Mouse (Mus musculus): ENCODE data around the gene Gm21969. TPM values are rescaled to one million over a fixed set of nuclear protein-coding genes. Genes with fewer than 3 reads are reported as not detected.
A peak's percentile ranks its signal among the peaks of the same experiment; 100 is the strongest.

The Gm21969 gene
- total RNA-seq, 2 experiments from 2014 or later, result not detected

- no peak for DNase-seq (ENCODE audit: extremely low spot score in 1 of 2, low spot score in 1 of 2)
Observed at GRCm38 (mm10) chr4:139641829-139642425, 38.9 kb downstream of the Gm21969 start.

DNA sequence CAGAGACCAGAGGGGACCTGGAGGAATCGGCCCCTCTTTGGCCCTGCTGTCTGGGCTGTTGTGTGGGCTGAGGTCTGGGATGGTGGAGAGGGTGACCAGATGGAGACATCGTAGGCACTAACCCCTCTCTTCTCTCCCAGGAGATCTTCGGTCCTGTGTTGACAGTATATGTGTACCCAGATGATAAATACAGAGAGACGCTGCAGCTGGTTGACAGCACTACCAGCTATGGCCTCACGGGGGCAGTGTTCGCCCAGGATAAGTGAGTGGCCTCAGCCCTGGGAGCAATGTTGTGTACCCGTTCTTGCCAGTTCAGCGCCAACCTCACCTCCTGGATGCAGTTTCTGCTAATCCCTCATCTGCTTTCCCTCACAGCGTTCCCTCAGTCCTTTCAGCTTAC lies 41.0 kb downstream of the Gm21969 start:
- DNase-seq (ENCODE audit: extremely low spot score in 1 of 2, low spot score in 1 of 2), result peak; percentile 82 to 93

DNA sequence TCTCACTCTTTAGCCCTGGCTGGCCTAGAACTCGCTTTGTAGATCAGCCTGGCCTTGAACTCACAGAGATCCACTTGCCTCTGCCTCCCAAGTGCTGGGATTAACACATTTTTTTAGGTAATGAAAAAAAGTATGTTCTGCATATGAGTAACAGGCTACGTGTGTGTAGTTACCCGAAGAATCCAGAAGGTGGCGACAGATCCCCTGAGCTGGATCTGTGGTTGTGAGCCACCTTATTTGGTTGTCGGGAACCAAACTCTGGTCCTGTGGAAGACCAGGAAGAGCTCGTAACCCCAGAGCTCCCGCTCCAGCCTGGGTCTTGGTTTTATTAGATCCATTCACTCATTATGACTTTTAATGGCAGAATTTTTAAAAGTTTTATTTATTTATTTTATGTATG lies 43.9 kb downstream of the Gm21969 start:
- no peak for DNase-seq (ENCODE audit: extremely low spot score in 1 of 2, low spot score in 1 of 2)

GRCm38 (mm10) chr4:139650086-139650743 lies 47.2 kb downstream of the Gm21969 start:
- DNase-seq (ENCODE audit: extremely low spot score in 1 of 2, low spot score in 1 of 2), result no peak

- no peak for DNase-seq (ENCODE audit: extremely low spot score in 1 of 2, low spot score in 1 of 2)
Observed at GRCm38 (mm10) chr4:139650907-139651306, 47.9 kb downstream of the Gm21969 start.

DNA sequence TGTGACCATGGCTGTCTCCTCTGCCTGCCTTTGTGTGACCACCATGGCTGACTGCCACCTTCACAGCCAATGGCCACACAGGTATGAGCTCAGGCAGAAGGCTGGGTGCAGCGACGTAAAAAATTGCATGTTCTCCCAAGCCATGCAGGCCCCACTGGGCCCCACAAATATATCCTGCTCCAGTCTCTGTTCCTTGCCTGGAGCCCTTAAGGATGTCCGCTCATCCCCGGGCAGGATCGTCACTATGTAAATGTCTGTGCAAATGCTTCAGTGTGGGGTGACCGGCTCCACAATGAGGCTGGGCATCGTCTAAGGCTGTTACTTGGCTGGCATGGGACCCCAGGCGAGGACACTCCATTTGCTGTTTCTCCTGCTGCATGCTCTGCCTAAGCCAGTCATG lies 50.3 kb downstream of the Gm21969 start, which contains the start of gene Tas1r2:
TSS of gene Tas1r2 (plus strand) at position 301 of the 400 bp plus-strand sequence.
- DNase-seq (ENCODE audit: extremely low spot score in 1 of 2, low spot score in 1 of 2), result no peak

GRCm38 (mm10) chr4:139661897-139662296 lies 58.9 kb downstream of the Gm21969 start:
- DNase-seq (ENCODE audit: extremely low spot score in 1 of 2, low spot score in 1 of 2), result no peak

DNA sequence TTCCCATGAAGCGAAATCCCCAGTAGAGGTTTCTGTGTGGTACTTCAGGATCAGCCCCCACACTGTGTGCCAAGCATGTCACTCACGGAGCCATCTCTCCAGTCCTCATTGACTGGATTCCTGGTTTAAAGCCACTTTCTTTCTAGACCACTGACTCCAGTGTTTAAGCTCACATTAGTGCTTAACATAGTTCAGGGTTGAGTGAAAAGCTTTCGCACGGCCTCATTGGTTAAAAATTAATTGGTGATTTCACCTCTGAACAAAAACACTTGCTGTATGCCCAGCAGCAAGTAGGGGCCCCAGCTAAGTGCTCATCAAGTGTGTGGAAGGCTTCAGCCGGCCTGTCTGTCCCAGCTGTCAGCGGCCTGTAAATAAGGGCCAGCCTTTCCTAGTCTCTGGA lies 64.6 kb downstream of the Gm21969 start:
- DNase-seq (ENCODE audit: extremely low spot score in 1 of 2, low spot score in 1 of 2), result no peak

- peak; percentile 52 to 66 for DNase-seq (ENCODE audit: extremely low spot score in 1 of 2, low spot score in 1 of 2)
Observed at GRCm38 (mm10) chr4:139669847-139670246, 66.9 kb downstream of the Gm21969 start.

GRCm38 (mm10) chr4:139675696-139676095 lies 72.7 kb downstream of the Gm21969 start:
- DNase-seq (ENCODE audit: extremely low spot score in 1 of 2, low spot score in 1 of 2), result no peak

DNA sequence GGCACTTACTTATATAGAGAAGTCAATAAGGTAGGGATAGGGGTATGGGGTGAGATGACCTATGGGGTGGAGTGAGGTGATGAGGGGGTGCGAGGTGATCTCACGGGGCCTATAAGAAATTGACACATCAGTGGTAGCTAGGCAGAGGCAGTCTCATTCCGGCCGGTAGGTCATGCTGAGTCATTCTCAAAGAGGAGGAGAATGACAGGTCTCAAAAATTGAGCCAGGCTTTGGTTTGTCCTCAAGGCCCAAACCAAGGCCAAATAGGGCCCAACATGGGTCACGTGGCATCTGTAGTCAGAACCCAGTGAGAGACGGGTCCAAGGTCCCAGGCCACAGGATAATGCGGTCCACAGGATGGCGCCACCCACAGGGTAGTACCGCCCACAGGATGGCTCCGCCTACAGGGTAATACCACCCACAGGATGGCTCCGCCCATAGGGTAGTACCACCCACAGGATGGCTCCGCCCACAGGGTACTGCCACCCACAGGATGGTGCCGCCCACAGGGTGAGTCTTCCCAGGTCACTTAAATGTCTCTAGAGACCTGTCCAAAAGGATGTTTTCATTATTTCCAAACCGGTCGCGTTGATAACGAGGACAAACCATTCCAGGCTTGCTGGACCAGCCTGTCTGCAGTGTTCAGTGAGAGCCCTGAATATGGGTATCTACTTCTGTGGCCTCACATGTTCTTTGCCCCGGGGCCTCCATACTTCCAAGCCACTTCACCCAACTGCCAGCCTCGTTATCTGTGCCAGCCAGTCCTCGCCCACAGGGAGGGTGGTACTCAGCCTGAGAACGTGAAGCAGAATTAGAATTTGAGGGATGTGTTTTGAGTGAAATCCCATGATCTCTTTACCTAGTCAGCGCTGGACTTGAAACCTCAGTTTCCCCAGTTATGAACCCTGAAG lies 81.0 kb downstream of the Gm21969 start:
- DNase-seq (ENCODE audit: extremely low spot score in 1 of 2, low spot score in 1 of 2), result no peak

DNA sequence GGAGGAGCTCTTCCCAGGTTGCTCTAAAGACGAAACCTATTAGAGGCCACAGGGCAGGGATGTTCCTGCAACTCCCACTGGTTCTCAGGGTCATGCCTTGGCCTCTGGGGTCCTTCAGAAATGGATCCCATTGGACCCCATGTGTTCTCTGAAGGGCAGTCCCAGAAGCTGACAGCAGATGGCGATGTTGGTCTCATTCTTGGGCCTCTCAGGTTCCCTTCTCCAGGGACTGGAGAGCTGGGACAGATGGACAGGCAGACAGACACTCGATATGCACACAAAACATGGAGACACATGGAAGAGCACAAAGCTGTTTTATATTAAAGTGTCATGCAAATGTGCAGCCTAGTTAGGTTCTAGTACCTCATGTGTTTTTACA lies 81.6 kb downstream of the Gm21969 start:
- peak; percentile 64 to 92 for DNase-seq (ENCODE audit: extremely low spot score in 1 of 2, low spot score in 1 of 2)

- no peak for DNase-seq (ENCODE audit: extremely low spot score in 1 of 2, low spot score in 1 of 2)
Observed at GRCm38 (mm10) chr4:139688058-139688457, 85.1 kb downstream of the Gm21969 start.

DNA sequence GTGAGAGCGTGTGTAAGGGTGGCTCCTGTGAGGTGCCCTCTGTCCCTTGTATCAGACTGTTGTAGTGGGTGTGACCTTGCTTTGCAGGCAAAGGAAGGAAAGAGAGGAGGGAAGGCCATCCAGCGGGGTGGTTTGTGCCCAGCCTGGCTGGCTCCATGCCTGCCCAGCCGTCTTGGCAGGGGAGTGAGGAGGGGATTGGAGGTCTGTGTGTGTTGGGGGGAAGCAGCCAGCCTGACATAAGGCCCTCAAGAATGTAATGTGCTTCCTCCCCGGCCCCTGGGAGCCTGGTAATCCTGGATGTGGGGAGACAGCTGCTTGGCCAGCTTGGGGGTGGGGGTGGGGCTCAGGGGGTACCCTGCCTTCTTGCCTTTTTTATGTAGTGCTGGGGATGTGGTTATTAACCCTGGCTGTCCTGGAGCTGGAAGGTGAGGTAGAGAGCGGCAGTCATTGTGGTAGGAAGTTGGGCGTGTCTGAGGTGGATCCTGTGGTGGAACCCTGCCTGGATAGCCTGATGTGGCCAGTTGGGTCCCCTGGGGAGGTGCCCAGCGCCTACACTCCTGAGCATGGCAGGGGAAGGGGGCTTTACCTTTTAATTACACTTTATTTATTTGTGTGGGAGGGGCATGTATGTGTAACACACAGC lies 86.8 kb downstream of the Gm21969 start:
- DNase-seq (ENCODE audit: extremely low spot score in 1 of 2, low spot score in 1 of 2), result no peak

DNA sequence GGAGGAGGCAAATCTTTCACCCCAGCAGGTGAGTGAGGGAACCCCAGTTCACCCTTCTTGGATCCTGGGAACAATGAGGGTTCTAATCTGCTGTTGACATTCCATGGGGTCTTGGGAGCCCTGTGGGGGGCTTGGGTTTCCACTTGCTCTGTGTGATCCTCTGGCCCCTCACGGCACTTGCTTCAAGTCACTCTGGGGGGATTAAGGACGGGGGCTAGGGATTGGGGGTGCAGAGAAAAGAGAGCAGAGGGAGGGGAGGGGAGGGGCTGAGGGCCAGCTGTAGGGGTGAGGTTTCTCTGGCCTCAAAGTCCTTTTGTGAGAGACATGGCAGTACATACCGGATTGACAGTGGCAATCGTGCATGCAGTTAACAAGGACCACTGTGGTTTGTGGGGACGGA lies 90.3 kb downstream of the Gm21969 start:
- no peak for DNase-seq (ENCODE audit: extremely low spot score in 1 of 2, low spot score in 1 of 2)

- DNase-seq (ENCODE audit: extremely low spot score in 1 of 2, low spot score in 1 of 2), result no peak
Observed at GRCm38 (mm10) chr4:139697755-139698154, 94.8 kb downstream of the Gm21969 start.

DNA sequence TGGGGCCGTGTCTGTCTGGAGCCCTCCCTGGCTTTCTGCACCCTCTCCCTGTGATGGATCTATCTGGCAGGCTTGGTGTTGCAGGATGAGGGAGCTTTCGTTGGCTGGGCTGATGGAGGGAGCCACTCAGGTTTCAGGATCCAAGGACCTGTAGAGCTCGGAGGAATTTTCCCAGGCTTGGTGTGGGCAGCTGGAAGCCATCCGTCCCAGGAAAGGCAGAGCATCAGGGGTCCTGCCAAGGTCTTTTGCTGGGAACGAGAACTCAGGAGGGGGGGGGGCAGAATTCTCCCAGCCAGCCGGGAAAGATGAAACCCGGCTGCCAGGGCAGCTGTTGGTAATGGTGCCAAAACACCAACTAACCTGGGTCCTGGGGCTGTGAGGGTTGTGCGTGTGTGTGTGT lies 95.6 kb downstream of the Gm21969 start:
- no peak for DNase-seq (ENCODE audit: extremely low spot score in 1 of 2, low spot score in 1 of 2)

- DNase-seq (ENCODE audit: extremely low spot score in 1 of 2, low spot score in 1 of 2), result no peak
Observed at GRCm38 (mm10) chr4:139702914-139703313, 99.9 kb downstream of the Gm21969 start.

- DNase-seq (ENCODE audit: extremely low spot score in 1 of 2, low spot score in 1 of 2), result no peak
Observed at GRCm38 (mm10) chr4:139703468-139703867, 100.5 kb downstream of the Gm21969 start.

GRCm38 (mm10) chr4:139705986-139706385 lies 103.0 kb downstream of the Gm21969 start:
- DNase-seq (ENCODE audit: extremely low spot score in 1 of 2, low spot score in 1 of 2), result no peak
